ENCODE assay signal across 8 mouse cellular contexts in the genomic region with DNA sequence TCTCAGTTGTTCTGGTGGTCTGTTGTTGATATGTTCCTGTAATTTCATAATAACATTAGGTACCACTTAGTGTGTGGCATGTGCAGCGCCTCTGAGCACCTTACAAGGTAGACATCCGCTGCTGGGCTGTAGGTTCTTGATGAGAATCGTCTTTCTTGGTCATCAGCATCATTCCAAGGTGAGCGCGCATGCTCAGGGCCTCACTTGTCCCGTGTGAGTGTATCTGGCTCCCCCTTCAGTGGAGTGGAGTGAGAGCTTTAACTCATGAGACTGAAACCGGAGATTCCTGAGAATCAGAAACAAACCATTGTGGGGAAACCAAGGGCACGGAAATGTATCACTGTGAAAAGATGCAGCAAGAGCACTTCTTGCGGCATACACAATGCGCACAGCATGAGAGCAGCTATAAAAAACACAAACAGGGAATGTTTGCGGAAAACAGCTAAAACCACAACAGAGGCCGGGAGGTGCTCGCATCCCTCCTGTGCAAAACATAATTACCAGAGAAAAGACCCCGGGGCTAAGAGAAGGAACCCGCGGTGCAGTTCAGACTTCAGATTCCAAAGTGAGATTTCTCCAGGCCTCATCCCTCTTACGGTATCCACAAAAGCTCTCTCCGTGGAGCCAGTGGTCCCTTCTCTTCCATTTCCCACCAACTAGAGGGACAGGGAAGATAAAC. TPM values are rescaled to one million over a fixed set of nuclear protein-coding genes. Genes with fewer than 3 reads are reported as not detected.
DNase-seq lines count a peak whose midpoint lies in the region; ATAC-seq lines count a peak whose summit lies in the region.

No protein-coding gene starts in this region.

- WGBS in heart, embryonic 11.5 days (ENCODE audit: insufficient replicate concordance), result 33% methylated on average over 18 of the region's 18 CpGs
- 17% methylated on average over 18 of the region's 18 CpGs for WGBS in forebrain, embryonic 13.5 days

- peak overlapping the region; percentile 45 for H3K4me2 ChIP-seq in heart, embryonic 11.5 days
- H3K4me2 ChIP-seq in forebrain, embryonic 13.5 days, result peak overlapping the region; percentile 49

- intact Hi-C loops in gastrocnemius, postnatal 36 days (cut with DNase I), result no loop called here

- H3K9me3 ChIP-seq in heart, embryonic 11.5 days (replicated peaks; ENCODE audit: control insufficient read depth, low read length), result no peaks in the 10 kb centered on the region
- H3K9me3 ChIP-seq in forebrain, embryonic 13.5 days (replicated peaks), result no peaks in the 10 kb centered on the region

- no peak for DNase-seq in heart, adult 9 months (ENCODE audit: low spot score in 2 of 2)
- DNase-seq in cerebellum, postnatal 10 days, result peak; percentile 65
- peak; percentile 18 for DNase-seq in kidney, adult 9 months
- peak; percentile 28 for DNase-seq in lung, postnatal 36 days
- DNase-seq in urinary bladder, adult 18-20 months (ENCODE audit: low spot score in 2 of 2), result no peak
- DNase-seq in gastrocnemius, postnatal 36 days, result no peak

- no peak for ATAC-seq in heart, embryonic 11.5 days (replicated peaks; ENCODE audit: insufficient number of reproducible peaks, low FRiP score, low TSS enrichment)
- ATAC-seq in forebrain, embryonic 13.5 days, result peak; percentile 84

- H3K27me3 ChIP-seq in heart, embryonic 11.5 days (ENCODE audit: control insufficient read depth, insufficient read depth, low read length), result no peaks in the 10 kb centered on the region
- no peaks in the 10 kb centered on the region for H3K27me3 ChIP-seq in forebrain, embryonic 13.5 days

- no peak overlapping the region for H3K4me3 ChIP-seq in heart, embryonic 11.5 days (ENCODE audit: low read depth, low read length)
- H3K4me3 ChIP-seq in forebrain, embryonic 13.5 days, result peak overlapping the region; percentile 14; the same call in 1 of the 2 replicates

- 0 out of 2 replicates have a peak overlapping the region, but pooled peaks have one; percentile 8 for H3K9ac ChIP-seq in heart, embryonic 11.5 days (ENCODE audit: low read depth, low read length)
- H3K9ac ChIP-seq in forebrain, embryonic 13.5 days, result peak overlapping the region; percentile 30; the same call in 1 of the 2 replicates

- H3K36me3 ChIP-seq in heart, embryonic 11.5 days (ENCODE audit: control insufficient read depth, insufficient read depth, low read length), result no peaks in the 10 kb centered on the region
- H3K36me3 ChIP-seq in forebrain, embryonic 13.5 days (ENCODE audit: poor library complexity, severe bottlenecking), result no peaks in the 10 kb centered on the region

- no peaks in the 10 kb centered on the region for H3K4me1 ChIP-seq in heart, embryonic 11.5 days (ENCODE audit: control insufficient read depth, insufficient read depth, low read length)
- peaks cover 6% of the 10 kb centered on the region; the same call in 1 of the 2 replicates for H3K4me1 ChIP-seq in forebrain, embryonic 13.5 days

- H3K27ac ChIP-seq in heart, embryonic 11.5 days (ENCODE audit: low read depth, low read length), result no peak overlapping the region
- no peak overlapping the region for H3K27ac ChIP-seq in forebrain, embryonic 13.5 days

RNA-seq across cellular contexts. Expression of gene 4932438A13Rik, which starts 27.2 kb away (rescaled TPM):
- polyA plus RNA-seq in heart, embryonic 11.5 days (2014; fragmentation: Nextera tagmentation; extraction: Ambion mirVana), result 34.7 and 41.6 TPM in 2 replicates
- polyA plus RNA-seq in forebrain, embryonic 13.5 days (2015; fragmentation: Nextera tagmentation; extraction: Ambion mirVana), result 48.0 and 55.2 TPM in 2 replicates
- total RNA-seq in gastrocnemius, postnatal 36 days (2021), result 10 to 100 TPM; 22.4 to 27.9 TPM

Comparison
In these comparisons a context has a peak if more than half of its experiments do, and no peak if none do; other contexts are left out.
1. DNase-seq: peak in cerebellum, postnatal 10 days (2 of 2), kidney, adult 9 months (single experiment) and lung, postnatal 36 days (single experiment); none in heart, adult 9 months (0 of 2), urinary bladder, adult 18-20 months (0 of 2) and gastrocnemius, postnatal 36 days (0 of 2).